Mouse (Mus musculus) C2C12 (cell line): ENCODE data around the gene Hmgcs1.

Source experiments
- CEBPB ChIP-seq: IDR thresholded peaks from one replicate; pipeline ENCODE4 v1.6.1; 2011; ENCODE audit warnings: low read depth, mild to moderate bottlenecking, control low read depth, moderate library complexity
- CTCF ChIP-seq: IDR thresholded peaks from one replicate; pipeline ENCODE4 v1.5.1; 2011; ENCODE audit not compliant: control insufficient read depth, insufficient read depth, insufficient read length
- FOSL1 ChIP-seq: IDR thresholded peaks from one replicate; pipeline ENCODE4 v1.8.0; 2011; ENCODE audit warnings: mild to moderate bottlenecking, low read length; ENCODE audit not compliant: poor library complexity, insufficient read depth, severe bottlenecking
- MAX ChIP-seq: IDR thresholded peaks from one replicate; pipeline ENCODE4 v1.6.1; 2011; ENCODE audit warnings: mild to moderate bottlenecking, control low read depth
- MYOD1 ChIP-seq: IDR thresholded peaks from one replicate; pipeline ENCODE4 v1.6.1; 2011; ENCODE audit warnings: low read depth; ENCODE audit not compliant: control insufficient read depth, insufficient read length
- MYOG ChIP-seq: IDR thresholded peaks from one replicate; pipeline ENCODE4 v1.6.1; 2011; ENCODE audit not compliant: control insufficient read depth, insufficient read length; ENCODE audit errors: extremely low read depth
- USF1 ChIP-seq: IDR thresholded peaks from one replicate; pipeline ENCODE4 v1.6.1; 2011; ENCODE audit warnings: low read depth, mild to moderate bottlenecking, control low read depth, moderate library complexity

GRCm38 (mm10) chr13:119708941-119709340 is 18.8 kb downstream of the Hmgcs1 start:
- TF ChIP-seq CTCF (no peak), USF1 (no peak), MAX (no peak), MYOD1 (no peak), MYOG (no peak), FOSL1 (no peak), CEBPB (no peak)
